8 mouse cellular contexts compared by ENCODE assay signal in genomic region chr6:134916641-134917040, GRCm38 (mm10). TPM values are rescaled to one million over a fixed set of nuclear protein-coding genes. Genes with fewer than 3 reads are reported as not detected.
A peak's percentile ranks its signal among the peaks of the same experiment; 100 is the strongest.
DNase-seq lines count a peak whose midpoint lies in the region; ATAC-seq lines count a peak whose summit lies in the region.

No protein-coding gene starts in this region.

- peak overlapping the region; percentile 83 for H3K9ac ChIP-seq in heart, embryonic 13.5 days
- peak overlapping the region; percentile 17; the same call in 1 of the 2 replicates for H3K9ac ChIP-seq in midbrain, embryonic 14.5 days (replicated peaks; ENCODE audit: low read length)

- H3K36me3 ChIP-seq in heart, embryonic 13.5 days: no peaks in the 10 kb centered on the region
- H3K36me3 ChIP-seq in midbrain, embryonic 14.5 days (ENCODE audit: control insufficient read depth, insufficient read depth, low read length): no peaks in the 10 kb centered on the region

- H3K4me3 ChIP-seq in heart, embryonic 13.5 days: peak overlapping the region; percentile 66
- H3K4me3 ChIP-seq in midbrain, embryonic 14.5 days (replicated peaks; ENCODE audit: low read depth, low read length): peak overlapping the region; percentile 39

- H3K4me2 ChIP-seq in heart, embryonic 13.5 days: peak overlapping the region; percentile 92
- H3K4me2 ChIP-seq in midbrain, embryonic 14.5 days (ENCODE audit: low read length): peak overlapping the region; percentile 60

- no peaks in the 10 kb centered on the region for H3K9me3 ChIP-seq in heart, embryonic 13.5 days
- no peaks in the 10 kb centered on the region for H3K9me3 ChIP-seq in midbrain, embryonic 14.5 days (ENCODE audit: control insufficient read depth, low read length)

- peak; percentile 3 for ATAC-seq in activated CD4-positive, CD25-positive, alpha-beta regulatory T cell, adult 4 months
- no peak for ATAC-seq in heart, embryonic 13.5 days (ENCODE audit: extremely low read depth, insufficient number of reproducible peaks, low FRiP score, low TSS enrichment)
- no peak for ATAC-seq in midbrain, embryonic 14.5 days (ENCODE audit: low FRiP score, low TSS enrichment)

- peak overlapping the region; percentile 60; the same call in 1 of the 2 replicates for H3K27ac ChIP-seq in heart, embryonic 13.5 days (replicated peaks)
- 0 out of 2 replicates have a peak overlapping the region, but pooled peaks have one; percentile 8 for H3K27ac ChIP-seq in midbrain, embryonic 14.5 days (replicated peaks; ENCODE audit: low read depth, low read length)

- DNase-seq in ES-CJ7 (ENCODE audit: low read depth, low spot score): peak; percentile 63
- DNase-seq in kidney, postnatal 14 days: peak; percentile 27
- DNase-seq in midbrain, embryonic 14.5 days: no peak
- DNase-seq in urinary bladder, adult 2 months (ENCODE audit: low spot score): no peak
- no peak for DNase-seq in layer of hippocampus, adult 8-10 months (ENCODE audit: low spot score in 2 of 2)
- no peak for DNase-seq in left cerebral cortex, adult 18-20 months (ENCODE audit: low spot score in 2 of 2)

- 0 out of 2 replicates have a peak, but pooled peaks cover 6% of the 10 kb centered on the region for H3K27me3 ChIP-seq in heart, embryonic 13.5 days (replicated peaks)
- no peaks in the 10 kb centered on the region for H3K27me3 ChIP-seq in midbrain, embryonic 14.5 days (ENCODE audit: control insufficient read depth, insufficient read depth, low read length)

- WGBS in heart, embryonic 13.5 days: 2% methylated on average over 11 of the region's 11 CpGs
- under 1% methylated on average over 11 of the region's 11 CpGs for WGBS in midbrain, embryonic 14.5 days

- peaks cover 15% of the 10 kb centered on the region for H3K4me1 ChIP-seq in heart, embryonic 13.5 days
- H3K4me1 ChIP-seq in midbrain, embryonic 14.5 days (ENCODE audit: control insufficient read depth, insufficient read depth, low read length): peaks cover 4% of the 10 kb centered on the region; the same call in 1 of the 2 replicates

RNA-seq across cellular contexts. Expression of gene Cdkn1b, which starts 3.6 kb away (rescaled TPM):
- polyA plus RNA-seq in activated CD4-positive, CD25-positive, alpha-beta regulatory T cell, adult 4 months (2017; shearing (Covaris generic)): 10 to 100 TPM; 38.9 to 48.9 TPM
- 14.4 and 17.4 TPM in 2 replicates for polyA plus RNA-seq in heart, embryonic 13.5 days (2015; fragmentation: Nextera tagmentation; extraction: Ambion mirVana)
- 29.9 TPM in 2 replicates for polyA plus RNA-seq in midbrain, embryonic 14.5 days (2014; fragmentation: Nextera tagmentation; extraction: Ambion mirVana)
- polyA plus RNA-seq in urinary bladder, adult 2 months (2012; rRNA removed): 28.8 and 32.3 TPM in 2 replicates
- total RNA-seq in layer of hippocampus, adult 8-10 months (2022): 10 to 100 TPM; 35.4 to 46.5 (median 40.5) TPM
- 10 to 100 TPM; 38.2 to 40.5 TPM for total RNA-seq in left cerebral cortex, adult 18-20 months (2021)

RNA-seq across cellular contexts. Expression of gene Gpr19, which starts 18.3 kb away (rescaled TPM):
- polyA plus RNA-seq in activated CD4-positive, CD25-positive, alpha-beta regulatory T cell, adult 4 months (2017; shearing (Covaris generic)): 1 to 10 TPM; 3.3 to 8.7 TPM
- 8.5 and 8.6 TPM in 2 replicates for polyA plus RNA-seq in heart, embryonic 13.5 days (2015; fragmentation: Nextera tagmentation; extraction: Ambion mirVana)
- 43.0 and 46.7 TPM in 2 replicates for polyA plus RNA-seq in midbrain, embryonic 14.5 days (2014; fragmentation: Nextera tagmentation; extraction: Ambion mirVana)
- 9.5 and 9.7 TPM in 2 replicates for polyA plus RNA-seq in urinary bladder, adult 2 months (2012; rRNA removed)
- 10 to 100 TPM; 25.3 to 28.9 (median 27.3) TPM for total RNA-seq in layer of hippocampus, adult 8-10 months (2022)
- total RNA-seq in left cerebral cortex, adult 18-20 months (2021): 10 to 100 TPM; 28.8 to 32.1 TPM

Comparison
In these comparisons a context has a peak if more than half of its experiments do, and no peak if none do; other contexts are left out.
1. DNase-seq: peak in ES-CJ7 (single experiment) and kidney, postnatal 14 days (single experiment); none in midbrain, embryonic 14.5 days (single experiment), urinary bladder, adult 2 months (single experiment), layer of hippocampus, adult 8-10 months (0 of 2) and left cerebral cortex, adult 18-20 months (0 of 2).